Mouse (Mus musculus) forebrain, embryonic 12.5 days (tissue): ENCODE measurements at regions not wholly inside any gene's neighbourhood (a gene's known extent, or its start where the extent isn't known, plus 50 kb on each side); places are given as distances from the start of the nearest gene placed in this dataset.

Experiments used
- ATAC-seq: fragments of 200-750 bp; cut with Nextera tagmentation; 2 replicates; pipeline ENCODE4 v1.8.0; 2017; ENCODE audit warnings: moderate TSS enrichment; ENCODE audit not compliant: low FRiP score
- H3K27ac ChIP-seq: fragments of 300-500 bp; sonication (generic); 2 replicates; pipeline ENCODE4 v1.5.1; 2016; ENCODE audit warnings: mild to moderate bottlenecking
- H3K27me3 ChIP-seq: fragments of 300-500 bp; sonication (generic); 2 replicates; pipeline ENCODE4 v1.6.1; 2016; ENCODE audit warnings: mild to moderate bottlenecking
- H3K36me3 ChIP-seq: fragments of 300-500 bp; sonication (generic); replicated peaks from 2 replicates; pipeline ENCODE4 v1.6.1; 2016; ENCODE audit warnings: mild to moderate bottlenecking
- H3K4me1 ChIP-seq: fragments of 300-500 bp; sonication (generic); 2 replicates; pipeline ENCODE4 v1.6.1; 2016
- H3K4me2 ChIP-seq: fragments of 300-500 bp; sonication (generic); 2 replicates; pipeline ENCODE4 v1.6.1; 2016; ENCODE audit warnings: mild to moderate bottlenecking, moderate library complexity
- H3K4me3 ChIP-seq: fragments of 300-500 bp; sonication (generic); replicated peaks from 2 replicates; pipeline ENCODE4 v1.5.1; 2016; ENCODE audit warnings: mild to moderate bottlenecking
- H3K9ac ChIP-seq: fragments of 300-500 bp; sonication (generic); 2 replicates; pipeline ENCODE4 v1.6.1; 2016; ENCODE audit warnings: mild to moderate bottlenecking
- H3K9me3 ChIP-seq: fragments of 300-500 bp; sonication (generic); 2 replicates; pipeline ENCODE4 v1.6.1; 2016
- WGBS: fragments of 180-500 bp; shearing (Covaris S2); methylation state at CpG from one replicate; pipeline ENCODE4 v1.1.7; 2016; 5-methylcytosine and 5-hydroxymethylcytosine counted together

GRCm38 (mm10) chr15:36719241-36719640, 288.3 kb downstream of the Zfp706 start:
- H3K36me3 ChIP-seq = no peaks in the 10 kb centered on the region
- peaks cover 11% of the 10 kb centered on the region for H3K4me1 ChIP-seq
- H3K4me3 ChIP-seq = no peak overlapping the region
- no peaks in the 10 kb centered on the region for H3K9me3 ChIP-seq
- H3K9ac ChIP-seq = no peak overlapping the region
- ATAC-seq = no peak
- WGBS = 84% methylated on average over 2 of the region's 2 CpGs
- no peaks in the 10 kb centered on the region for H3K27me3 ChIP-seq
- no peak overlapping the region for H3K4me2 ChIP-seq
- H3K27ac ChIP-seq = no peak overlapping the region

- Histone ChIP-seq H3K4me2 (no peak overlapping the region), H3K27ac (no peak overlapping the region), H3K4me3 (no peak overlapping the region), H3K9me3 (no peaks in the 10 kb centered on the region), H3K27me3 (no peaks in the 10 kb centered on the region), H3K36me3 (no peaks in the 10 kb centered on the region), H3K9ac (no peak overlapping the region), H3K4me1 (peaks cover 11% of the 10 kb centered on the region)
- no peak for ATAC-seq
- 76% methylated on average over 6 of the region's 6 CpGs for WGBS
These were observed 289.7 kb downstream of the Zfp706 start for GRCm38 (mm10) chr15:36717835-36718234.

- H3K9ac ChIP-seq = no peak overlapping the region; the same call in 1 of the 2 replicates
- H3K4me1 ChIP-seq = peaks cover 5% of the 10 kb centered on the region
- no peaks in the 10 kb centered on the region for H3K27me3 ChIP-seq
- peak overlapping the region; percentile 37; the same call in 1 of the 2 replicates for H3K4me2 ChIP-seq
- H3K36me3 ChIP-seq = no peaks in the 10 kb centered on the region
- H3K27ac ChIP-seq = peak overlapping the region; percentile 38
- H3K4me3 ChIP-seq = no peak overlapping the region
- ATAC-seq = no peak
- no peaks in the 10 kb centered on the region for H3K9me3 ChIP-seq
These were observed 290.9 kb downstream of the Zfp706 start for GRCm38 (mm10) chr15:36716686-36717038.

GRCm38 (mm10) chr15:36715745-36716685, 291.6 kb downstream of the Zfp706 start:
- no peaks in the 10 kb centered on the region for H3K9me3 ChIP-seq
- ATAC-seq = peak; percentile 85
- 24% methylated on average over 26 of the region's 26 CpGs for WGBS
- no peak overlapping the region; the same call in 1 of the 2 replicates for H3K9ac ChIP-seq
- no peaks in the 10 kb centered on the region for H3K36me3 ChIP-seq
- H3K27ac ChIP-seq = peak overlapping the region; percentile 38
- H3K27me3 ChIP-seq = no peaks in the 10 kb centered on the region
- peak overlapping the region; percentile 37 for H3K4me2 ChIP-seq
- H3K4me3 ChIP-seq = peak overlapping the region; percentile 2; the same call in 1 of the 2 replicates
- peaks cover 5% of the 10 kb centered on the region for H3K4me1 ChIP-seq

DNA sequence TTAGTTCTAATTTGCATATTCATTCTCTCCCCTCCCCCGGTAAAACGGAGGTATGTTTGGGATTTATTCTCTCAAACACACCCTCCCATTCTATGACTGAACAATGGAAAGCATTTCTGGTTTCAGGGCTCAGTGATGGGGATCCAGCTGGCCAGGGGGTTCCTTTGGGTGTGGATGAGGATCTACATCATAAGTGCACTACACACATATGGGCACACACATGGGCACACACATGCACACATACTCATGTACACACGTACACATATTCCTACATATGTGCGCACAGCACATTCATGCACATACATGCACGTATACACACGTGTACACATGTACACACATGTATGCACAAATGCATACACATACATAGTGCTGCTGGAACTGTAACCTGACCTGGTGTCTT, 292.4 kb downstream of the Zfp706 start:
- H3K36me3 ChIP-seq = no peaks in the 10 kb centered on the region
- H3K4me3 ChIP-seq = no peak overlapping the region
- H3K27me3 ChIP-seq = no peaks in the 10 kb centered on the region
- H3K27ac ChIP-seq = no peak overlapping the region
- WGBS = 91% methylated on average over 6 of the region's 6 CpGs
- H3K9me3 ChIP-seq = no peaks in the 10 kb centered on the region
- H3K4me1 ChIP-seq = peaks cover 5% of the 10 kb centered on the region
- H3K4me2 ChIP-seq = no peak overlapping the region
- no peak overlapping the region for H3K9ac ChIP-seq
- no peak for ATAC-seq

- H3K9ac ChIP-seq = no peak overlapping the region
- no peaks in the 10 kb centered on the region for H3K4me1 ChIP-seq
- no peaks in the 10 kb centered on the region for H3K9me3 ChIP-seq
- H3K27me3 ChIP-seq = no peaks in the 10 kb centered on the region
- WGBS = 67% methylated on average over 3 of the region's 3 CpGs
- no peak overlapping the region for H3K4me3 ChIP-seq
- no peaks in the 10 kb centered on the region for H3K36me3 ChIP-seq
- no peak for ATAC-seq
- H3K4me2 ChIP-seq = no peak overlapping the region
- H3K27ac ChIP-seq = no peak overlapping the region
These were observed 297.8 kb downstream of the Zfp706 start for GRCm38 (mm10) chr15:36709788-36710187.

DNA sequence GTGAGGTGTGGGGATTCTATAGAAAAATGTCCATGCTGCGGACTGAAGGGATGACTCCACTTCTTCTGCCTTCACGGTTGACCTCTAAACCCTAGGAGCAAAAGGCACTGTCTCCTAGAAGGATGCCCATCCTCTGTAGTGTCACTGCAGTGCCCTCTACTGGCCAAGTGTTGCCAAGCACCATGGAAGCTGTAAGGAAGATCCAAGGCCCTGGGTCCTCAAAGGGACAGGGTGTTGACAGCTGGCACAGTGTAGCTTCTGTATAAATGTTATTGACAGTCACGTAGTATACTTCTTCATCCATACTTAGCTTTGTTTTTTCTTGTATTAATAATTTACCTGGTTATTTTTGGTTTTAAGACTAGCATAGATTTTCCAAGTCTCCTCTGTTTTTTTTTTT, 299.1 kb downstream of the Zfp706 start:
- Histone ChIP-seq H3K4me1 (no peaks in the 10 kb centered on the region), H3K27ac (no peak overlapping the region), H3K27me3 (no peaks in the 10 kb centered on the region), H3K4me3 (no peak overlapping the region), H3K4me2 (no peak overlapping the region), H3K36me3 (no peaks in the 10 kb centered on the region), H3K9me3 (no peaks in the 10 kb centered on the region), H3K9ac (no peak overlapping the region)
- ATAC-seq = peak; percentile 70
- WGBS = 21% methylated on average over 3 of the region's 3 CpGs

GRCm38 (mm10) chr15:36705990-36706389, 301.6 kb downstream of the Zfp706 start:
- ATAC-seq = no peak
- 59% methylated on average over 4 of the region's 4 CpGs for WGBS

DNA sequence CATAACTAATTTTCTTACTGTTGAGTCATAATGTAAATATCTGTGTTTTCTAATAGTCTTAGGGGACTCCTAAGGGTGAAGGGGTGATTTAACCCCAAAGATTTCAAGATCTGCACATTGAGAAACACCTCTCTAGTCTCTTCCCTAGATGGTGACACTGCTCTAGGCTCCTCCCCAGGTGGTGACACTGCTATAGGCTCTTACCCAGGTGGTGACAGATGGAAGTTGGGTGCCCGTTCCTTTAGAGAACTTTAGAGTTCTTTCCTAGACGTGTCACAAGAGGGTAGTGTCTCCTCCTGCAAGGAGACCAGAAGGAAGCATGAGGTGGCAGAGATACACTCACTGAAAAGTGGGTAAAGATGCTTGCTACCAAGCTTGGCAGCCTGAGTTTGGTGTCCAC, 302.2 kb downstream of the Zfp706 start:
- WGBS = 68% methylated on average over 2 of the region's 2 CpGs
- H3K4me2 ChIP-seq = no peak overlapping the region
- no peaks in the 10 kb centered on the region for H3K9me3 ChIP-seq
- H3K4me3 ChIP-seq = no peak overlapping the region
- H3K27ac ChIP-seq = no peak overlapping the region
- no peaks in the 10 kb centered on the region for H3K4me1 ChIP-seq
- H3K27me3 ChIP-seq = no peaks in the 10 kb centered on the region
- no peaks in the 10 kb centered on the region for H3K36me3 ChIP-seq
- ATAC-seq = no peak
- no peak overlapping the region for H3K9ac ChIP-seq

More at GRCm38 (mm10) chr15:36705990-36706389, 301.6 kb downstream of the Zfp706 start:
- Histone ChIP-seq H3K4me2 (no peak overlapping the region), H3K36me3 (no peaks in the 10 kb centered on the region), H3K4me3 (no peak overlapping the region), H3K9ac (no peak overlapping the region), H3K9me3 (no peaks in the 10 kb centered on the region), H3K4me1 (no peaks in the 10 kb centered on the region), H3K27ac (no peak overlapping the region), H3K27me3 (no peaks in the 10 kb centered on the region)

- no peak overlapping the region for H3K4me2 ChIP-seq
- H3K27ac ChIP-seq = no peak overlapping the region
- no peak for ATAC-seq
- 57% methylated on average over 8 of the region's 8 CpGs for WGBS
- no peaks in the 10 kb centered on the region for H3K4me1 ChIP-seq
- H3K36me3 ChIP-seq = no peaks in the 10 kb centered on the region
- H3K27me3 ChIP-seq = no peaks in the 10 kb centered on the region
- no peak overlapping the region for H3K9ac ChIP-seq
- no peak overlapping the region for H3K4me3 ChIP-seq
- H3K9me3 ChIP-seq = no peaks in the 10 kb centered on the region
These were observed 305.7 kb downstream of the Zfp706 start for GRCm38 (mm10) chr15:36701846-36702245.

DNA sequence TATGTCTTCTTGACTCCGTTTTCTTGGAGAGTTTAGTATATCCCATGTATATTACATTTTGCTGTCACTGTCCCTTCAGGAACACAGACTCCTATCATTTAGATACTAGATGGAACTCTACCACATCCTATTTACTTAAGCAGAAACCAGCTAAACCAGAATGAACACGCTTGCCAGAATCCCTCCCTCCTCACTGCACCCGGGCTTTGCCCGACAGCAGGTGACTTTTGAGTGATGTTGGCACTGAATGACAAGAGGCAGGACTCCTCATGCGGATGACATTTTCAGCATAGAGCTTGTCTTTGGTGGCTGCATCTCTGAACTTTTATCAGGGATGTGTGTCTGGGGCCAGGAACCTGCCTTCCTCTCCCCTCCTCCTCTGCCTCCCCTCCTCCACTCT, 307.4 kb downstream of the Zfp706 start:
- no peaks in the 10 kb centered on the region for H3K27me3 ChIP-seq
- H3K4me2 ChIP-seq = no peak overlapping the region
- no peak overlapping the region for H3K4me3 ChIP-seq
- H3K9ac ChIP-seq = no peak overlapping the region
- H3K4me1 ChIP-seq = no peaks in the 10 kb centered on the region
- H3K27ac ChIP-seq = no peak overlapping the region
- no peaks in the 10 kb centered on the region for H3K36me3 ChIP-seq
- ATAC-seq = no peak
- H3K9me3 ChIP-seq = no peaks in the 10 kb centered on the region
- 92% methylated on average over 5 of the region's 5 CpGs for WGBS

- WGBS = 27% methylated on average over 14 of the region's 14 CpGs
- H3K9me3 ChIP-seq = no peaks in the 10 kb centered on the region
- H3K4me2 ChIP-seq = peak overlapping the region; percentile 48
- H3K36me3 ChIP-seq = no peaks in the 10 kb centered on the region
- ATAC-seq = peak; percentile 92
- H3K9ac ChIP-seq = no peak overlapping the region
- peak overlapping the region; percentile 29 for H3K4me3 ChIP-seq
- H3K4me1 ChIP-seq = no peaks in the 10 kb centered on the region
- no peak overlapping the region for H3K27ac ChIP-seq
- no peaks in the 10 kb centered on the region for H3K27me3 ChIP-seq
These were observed 312.1 kb downstream of the Zfp706 start for GRCm38 (mm10) chr15:36695199-36696129.
